ENCODE assay signal across 9 mouse cellular contexts in genomic region chr8:70653226-70653625, GRCm38 (mm10). TPM values are rescaled to one million over a fixed set of nuclear protein-coding genes. Genes with fewer than 3 reads are reported as not detected.
DNase-seq lines count a peak whose midpoint lies in the region; ATAC-seq and TF ChIP-seq lines count a peak whose summit lies in the region.
"Had no signal": no experiment of that assay in that cellular context is flagged by ENCODE, and none has a peak within 500 bp of the region (broad histone marks: within the 10 kb centered on the region; RNA-seq: fewer than 3 reads in every experiment).

No protein-coding gene starts in this region.

- no peak for DNase-seq in cerebellum, adult 2 months
- DNase-seq in cerebellum, adult 9-11 months = no peak
- DNase-seq in right cerebral cortex, adult 2 months (ENCODE audit: low spot score in 2 of 2) = peak; percentile 34 to 38
- DNase-seq in right cerebral cortex, postnatal 10 days (ENCODE audit: low spot score in 2 of 2) = no peak
- peak; percentile 60 for DNase-seq in kidney, postnatal 0 days (ENCODE audit: low spot score)
- DNase-seq in retina, embryonic 14.5 days (ENCODE audit: low spot score) = peak; percentile 43

- peaks cover 46% of the 10 kb centered on the region for H3K36me3 ChIP-seq in kidney, postnatal 0 days (ENCODE audit: insufficient read depth, low read length)

- WGBS in cerebellum, adult 2 months = 53% methylated on average over 2 of the region's 2 CpGs
- 55% methylated on average over 2 of the region's 2 CpGs for WGBS in kidney, postnatal 0 days

- TF ChIP-seq CTCF in cerebellum, adult 2 months (IDR thresholded peaks at IDR 0.05; ENCODE audit: borderline replicate concordance, insufficient read depth, low read depth, low read length) = peak; percentile 51; the same call in 1 of the 2 replicates
- peak; percentile 78; the same call in 1 of the 2 replicates for TF ChIP-seq CTCF in embryonic fibroblast, embryonic 13.5 days (IDR thresholded peaks at IDR 0.05; ENCODE audit: borderline replicate concordance, insufficient read depth, low read length)
- TF ChIP-seq CTCF in kidney, postnatal 0 days (IDR thresholded peaks at IDR 0.05; ENCODE audit: low read depth) = peak; percentile 88

- no peak overlapping the region for H3K27ac ChIP-seq in cerebellum, adult 2 months (ENCODE audit: insufficient read depth, low read length)
- H3K27ac ChIP-seq in embryonic fibroblast, embryonic 13.5 days (ENCODE audit: insufficient read depth, low read length) = no peak overlapping the region
- no peak overlapping the region for H3K27ac ChIP-seq in kidney, postnatal 0 days
- H3K27ac ChIP-seq: heart, embryonic 13.5 days had no signal

- ATAC-seq in kidney, postnatal 0 days (replicated peaks; ENCODE audit: low FRiP score, low read depth) = no peak; the same call in 1 of the 2 replicates
- no peak for ATAC-seq in cerebellum, adult (ENCODE audit: insufficient number of reproducible peaks, low FRiP score, low TSS enrichment)

- no peak overlapping the region for H3K4me3 ChIP-seq in cerebellum, adult 2 months (replicated peaks; ENCODE audit: insufficient read depth, low read depth, low read length)
- H3K4me3 ChIP-seq in embryonic fibroblast, embryonic 13.5 days (ENCODE audit: insufficient read depth, low read length) = no peak overlapping the region
- no peak overlapping the region for H3K4me3 ChIP-seq in kidney, postnatal 0 days (replicated peaks; ENCODE audit: low read depth, low read length)
- H3K4me3 ChIP-seq: heart, embryonic 13.5 days had no signal

- no peaks in the 10 kb centered on the region for H3K27me3 ChIP-seq in cerebellum, adult 2 months (ENCODE audit: control insufficient read depth, insufficient read depth, low read length)
- no peaks in the 10 kb centered on the region for H3K27me3 ChIP-seq in kidney, postnatal 0 days (ENCODE audit: insufficient read depth, low read length)
- H3K27me3 ChIP-seq: heart, embryonic 13.5 days had no signal

- no peaks in the 10 kb centered on the region for H3K9me3 ChIP-seq in kidney, postnatal 0 days (replicated peaks; ENCODE audit: low read length)
- H3K9me3 ChIP-seq: heart, embryonic 13.5 days had no signal

- peaks cover 7% of the 10 kb centered on the region; the same call in 1 of the 2 replicates for H3K4me1 ChIP-seq in cerebellum, adult 2 months (ENCODE audit: control insufficient read depth, insufficient read depth, low read length)
- no peaks in the 10 kb centered on the region for H3K4me1 ChIP-seq in embryonic fibroblast, embryonic 13.5 days (ENCODE audit: control insufficient read depth, insufficient read depth, low read length)
- peaks cover 22% of the 10 kb centered on the region for H3K4me1 ChIP-seq in kidney, postnatal 0 days (replicated peaks; ENCODE audit: insufficient read depth, low read length)

- no peak overlapping the region for H3K9ac ChIP-seq in kidney, postnatal 0 days (ENCODE audit: low read depth, low read length)
- H3K9ac ChIP-seq: heart, embryonic 13.5 days had no signal

- no peak overlapping the region for H3K4me2 ChIP-seq in kidney, postnatal 0 days (ENCODE audit: low read length)
- H3K4me2 ChIP-seq: heart, embryonic 13.5 days had no signal

- no peak for TF ChIP-seq POLR2A in cerebellum, adult 2 months (IDR thresholded peaks at IDR 0.05; ENCODE audit: borderline replicate concordance, insufficient read depth, low read length)
- TF ChIP-seq POLR2A in embryonic fibroblast, embryonic 13.5 days (IDR thresholded peaks at IDR 0.05; ENCODE audit: low read depth, low read length) = no peak

RNA-seq across cellular contexts. Expression of gene Pgpep1, which starts 7.0 kb away (rescaled TPM):
- polyA plus RNA-seq in cerebellum, adult 2 months (2012; rRNA removed) = 28.3 and 32.5 TPM in 2 replicates
- polyA plus RNA-seq in embryonic fibroblast, embryonic 13.5 days (2011; ENCODE audit: insufficient read length, low read depth, missing spikeins) = 53.7 and 54.3 TPM in 2 replicates
- polyA plus RNA-seq in kidney, postnatal 0 days (2015; fragmentation: Nextera tagmentation; extraction: Ambion mirVana) = 84.2 and 87.5 TPM in 2 replicates

RNA-seq across cellular contexts. Expression of gene Lsm4, which starts 19.8 kb away (rescaled TPM):
- polyA plus RNA-seq in cerebellum, adult 2 months (2012; rRNA removed) = 113 and 117 TPM in 2 replicates
- 54.9 and 60.2 TPM in 2 replicates for polyA plus RNA-seq in embryonic fibroblast, embryonic 13.5 days (2011; ENCODE audit: insufficient read length, low read depth, missing spikeins)
- polyA plus RNA-seq in kidney, postnatal 0 days (2015; fragmentation: Nextera tagmentation; extraction: Ambion mirVana) = 243 and 281 TPM in 2 replicates

RNA-seq across cellular contexts. Expression of gene Gdf15, which starts 21.0 kb away (rescaled TPM):
- 0.28 and 0.51 TPM in 2 replicates for polyA plus RNA-seq in cerebellum, adult 2 months (2012; rRNA removed)
- polyA plus RNA-seq in embryonic fibroblast, embryonic 13.5 days (2011; ENCODE audit: insufficient read length, low read depth, missing spikeins) = 3.1 and 4.2 TPM in 2 replicates
- polyA plus RNA-seq in kidney, postnatal 0 days (2015; fragmentation: Nextera tagmentation; extraction: Ambion mirVana) = 3.0 and 3.2 TPM in 2 replicates

RNA-seq across cellular contexts. Expression of gene Lrrc25, which starts 37.3 kb away (rescaled TPM):
- 0.30 and 0.33 TPM in 2 replicates for polyA plus RNA-seq in cerebellum, adult 2 months (2012; rRNA removed)
- polyA plus RNA-seq in embryonic fibroblast, embryonic 13.5 days (2011; ENCODE audit: insufficient read length, low read depth, missing spikeins) = 0.46 TPM in 1 of 2 replicates, not detected in the other
- polyA plus RNA-seq in kidney, postnatal 0 days (2015; fragmentation: Nextera tagmentation; extraction: Ambion mirVana) = 1.9 and 2.8 TPM in 2 replicates

RNA-seq across cellular contexts. Expression of gene Ssbp4, which starts 44.6 kb away (rescaled TPM):
- 172 and 181 TPM in 2 replicates for polyA plus RNA-seq in cerebellum, adult 2 months (2012; rRNA removed)
- 44.7 and 50.7 TPM in 2 replicates for polyA plus RNA-seq in embryonic fibroblast, embryonic 13.5 days (2011; ENCODE audit: insufficient read length, low read depth, missing spikeins)
- polyA plus RNA-seq in kidney, postnatal 0 days (2015; fragmentation: Nextera tagmentation; extraction: Ambion mirVana) = 166 and 188 TPM in 2 replicates

Comparison
In these comparisons a context has a peak if more than half of its experiments do, and no peak if none do; other contexts are left out.
1. DNase-seq: peak in right cerebral cortex, adult 2 months (2 of 2), kidney, postnatal 0 days (single experiment) and retina, embryonic 14.5 days (single experiment); none in cerebellum, adult 2 months (0 of 2), cerebellum, adult 9-11 months (single experiment) and right cerebral cortex, postnatal 10 days (0 of 2).
2. Peak in every context shown above with its lines, with median percentiles within 50 percentile points of each other: CTCF ChIP-seq.